Mouse (Mus musculus): ENCODE results near the gene Rsad1. TPM values are rescaled to one million over a fixed set of nuclear protein-coding genes. Genes with fewer than 3 reads are reported as not detected.
A peak's percentile ranks its signal among the peaks of the same experiment; 100 is the strongest.

Gene Rsad1
- polyA plus RNA-seq, 1 experiment: 8.4 TPM

GRCm38 (mm10) chr11:94513452-94513851 is 35.6 kb downstream of the Rsad1 start:
- Histone ChIP-seq H3K27ac (ENCODE audit: insufficient read depth, low read depth, low read length) (no peak overlapping the region), H3K4me3 (ENCODE audit: low read depth, low read length) (no peak overlapping the region), H3K36me3 (ENCODE audit: control insufficient read depth, insufficient read depth, low read length) (no peaks in the 10 kb centered on the region), H3K27me3 (ENCODE audit: control insufficient read depth, insufficient read depth, low read length) (no peaks in the 10 kb centered on the region), H3K4me1 (ENCODE audit: control insufficient read depth, insufficient read depth, insufficient read length, low read length) (peaks cover 8% of the 10 kb centered on the region; the same call in 1 of the 2 replicates)
- 63% methylated on average over 9 of the region's 9 CpGs for WGBS
- TF ChIP-seq POLR2A (IDR thresholded peaks at IDR 0.05; ENCODE audit: low read depth, low read length) (no peak), CTCF (IDR thresholded peaks at IDR 0.05; ENCODE audit: extremely low read depth, insufficient read length, insufficient replicate concordance, low read depth, low read length) (no peak)

- H3K36me3 ChIP-seq (ENCODE audit: control insufficient read depth, insufficient read depth, low read length): no peaks in the 10 kb centered on the region
- 36% methylated on average over 10 of the region's 10 CpGs for WGBS
- no peak overlapping the region for H3K27ac ChIP-seq (ENCODE audit: insufficient read depth, low read depth, low read length)
- H3K4me3 ChIP-seq (ENCODE audit: low read depth, low read length): no peak overlapping the region
- H3K27me3 ChIP-seq (ENCODE audit: control insufficient read depth, insufficient read depth, low read length): no peaks in the 10 kb centered on the region
- H3K4me1 ChIP-seq (ENCODE audit: control insufficient read depth, insufficient read depth, insufficient read length, low read length): peaks cover 16% of the 10 kb centered on the region; the same call in 1 of the 2 replicates
- no peak for TF ChIP-seq CTCF (IDR thresholded peaks at IDR 0.05; ENCODE audit: extremely low read depth, insufficient read length, insufficient replicate concordance, low read depth, low read length)
- no peak for TF ChIP-seq POLR2A (IDR thresholded peaks at IDR 0.05; ENCODE audit: low read depth, low read length)
Measured at GRCm38 (mm10) chr11:94508976-94509375, 40.1 kb downstream of the Rsad1 start.

- H3K4me1 ChIP-seq (ENCODE audit: control insufficient read depth, insufficient read depth, insufficient read length, low read length): peaks cover 20% of the 10 kb centered on the region
Measured at GRCm38 (mm10) chr11:94501482-94501881, 47.6 kb downstream of the Rsad1 start.

GRCm38 (mm10) chr11:94500362-94500761 is 48.7 kb downstream of the Rsad1 start:
- 0 out of 2 replicates have a peak, but pooled peaks cover 4% of the 10 kb centered on the region for H3K27me3 ChIP-seq (ENCODE audit: control insufficient read depth, insufficient read depth, low read length)
- no peaks in the 10 kb centered on the region for H3K36me3 ChIP-seq (ENCODE audit: control insufficient read depth, insufficient read depth, low read length)
- no peak for TF ChIP-seq CTCF (IDR thresholded peaks at IDR 0.05; ENCODE audit: extremely low read depth, insufficient read length, insufficient replicate concordance, low read depth, low read length)
- TF ChIP-seq POLR2A (IDR thresholded peaks at IDR 0.05; ENCODE audit: low read depth, low read length): no peak
- H3K4me3 ChIP-seq (ENCODE audit: low read depth, low read length): no peak overlapping the region
- H3K4me1 ChIP-seq (ENCODE audit: control insufficient read depth, insufficient read depth, insufficient read length, low read length): peaks cover 20% of the 10 kb centered on the region
- 38% methylated on average over 8 of the region's 8 CpGs for WGBS
- no peak overlapping the region for H3K27ac ChIP-seq (ENCODE audit: insufficient read depth, low read depth, low read length)

More at GRCm38 (mm10) chr11:94501482-94501881, 47.6 kb downstream of the Rsad1 start:
- Histone ChIP-seq H3K27ac (ENCODE audit: insufficient read depth, low read depth, low read length) (no peak overlapping the region), H3K36me3 (ENCODE audit: control insufficient read depth, insufficient read depth, low read length) (no peaks in the 10 kb centered on the region), H3K27me3 (ENCODE audit: control insufficient read depth, insufficient read depth, low read length) (0 out of 2 replicates have a peak, but pooled peaks cover 4% of the 10 kb centered on the region), H3K4me3 (ENCODE audit: low read depth, low read length) (no peak overlapping the region)
- TF ChIP-seq CTCF (IDR thresholded peaks at IDR 0.05; ENCODE audit: extremely low read depth, insufficient read length, insufficient replicate concordance, low read depth, low read length): no peak
- TF ChIP-seq POLR2A (IDR thresholded peaks at IDR 0.05; ENCODE audit: low read depth, low read length): no peak
- WGBS: 84% methylated on average over 8 of the region's 8 CpGs

- peaks cover 18% of the 10 kb centered on the region for H3K4me1 ChIP-seq (ENCODE audit: control insufficient read depth, insufficient read depth, insufficient read length, low read length)
- WGBS: under 1% methylated on average over 26 of the region's 26 CpGs
- H3K36me3 ChIP-seq (ENCODE audit: control insufficient read depth, insufficient read depth, low read length): no peaks in the 10 kb centered on the region
- no peak within 1 kb of the TSS for H3K27ac ChIP-seq (ENCODE audit: insufficient read depth, low read depth, low read length)
- peak within 1 kb of the TSS; percentile 60 for H3K4me3 ChIP-seq (ENCODE audit: low read depth, low read length)
- TF ChIP-seq POLR2A (IDR thresholded peaks at IDR 0.05; ENCODE audit: low read depth, low read length) (no peak), CTCF (IDR thresholded peaks at IDR 0.05; ENCODE audit: extremely low read depth, insufficient read length, insufficient replicate concordance, low read depth, low read length) (no peak)
- 0 out of 2 replicates have a peak, but pooled peaks cover 4% of the 10 kb centered on the region for H3K27me3 ChIP-seq (ENCODE audit: control insufficient read depth, insufficient read depth, low read length)
Measured at GRCm38 (mm10) chr11:94499661-94500152, 49.3 kb downstream of the Rsad1 start, which contains the start of gene Epn3. Gene Epn3, minus strand, starts transcription at chr11:94499974.

- Histone ChIP-seq H3K4me1 (ENCODE audit: control insufficient read depth, insufficient read depth, insufficient read length, low read length) (peaks cover 16% of the 10 kb centered on the region), H3K36me3 (ENCODE audit: control insufficient read depth, insufficient read depth, low read length) (no peaks in the 10 kb centered on the region), H3K27me3 (ENCODE audit: control insufficient read depth, insufficient read depth, low read length) (0 out of 2 replicates have a peak, but pooled peaks cover 4% of the 10 kb centered on the region), H3K27ac (ENCODE audit: insufficient read depth, low read depth, low read length) (no peak overlapping the region), H3K4me3 (ENCODE audit: low read depth, low read length) (peak overlapping the region; percentile 60)
- WGBS: 2% methylated on average over 2 of the region's 2 CpGs
- TF ChIP-seq POLR2A (IDR thresholded peaks at IDR 0.05; ENCODE audit: low read depth, low read length): no peak
- TF ChIP-seq CTCF (IDR thresholded peaks at IDR 0.05; ENCODE audit: extremely low read depth, insufficient read length, insufficient replicate concordance, low read depth, low read length): no peak
Measured at GRCm38 (mm10) chr11:94499035-94499434, 50.0 kb downstream of the Rsad1 start.

GRCm38 (mm10) chr11:94498093-94498996 is 50.7 kb downstream of the Rsad1 start:
- H3K4me3 ChIP-seq (ENCODE audit: low read depth, low read length): peak overlapping the region; percentile 60

More at GRCm38 (mm10) chr11:94498093-94498996, 50.7 kb downstream of the Rsad1 start:
- Histone ChIP-seq H3K27me3 (ENCODE audit: control insufficient read depth, insufficient read depth, low read length) (0 out of 2 replicates have a peak, but pooled peaks cover 4% of the 10 kb centered on the region), H3K36me3 (ENCODE audit: control insufficient read depth, insufficient read depth, low read length) (no peaks in the 10 kb centered on the region), H3K27ac (ENCODE audit: insufficient read depth, low read depth, low read length) (peak overlapping the region; percentile 53), H3K4me1 (ENCODE audit: control insufficient read depth, insufficient read depth, insufficient read length, low read length) (peaks cover 12% of the 10 kb centered on the region)
- WGBS: 16% methylated on average over 19 of the region's 19 CpGs
- TF ChIP-seq POLR2A (IDR thresholded peaks at IDR 0.05; ENCODE audit: low read depth, low read length) (0 out of 2 replicates have a peak, but pooled peaks have one; percentile 21), CTCF (IDR thresholded peaks at IDR 0.05; ENCODE audit: extremely low read depth, insufficient read length, insufficient replicate concordance, low read depth, low read length) (no peak)

All from small intestine, adult 2 months (tissue).